Mouse (Mus musculus) adrenal gland, postnatal 10 days (tissue): ENCODE results near the gene Acrbp. TPM values are rescaled to one million over a fixed set of nuclear protein-coding genes. Genes with fewer than 3 reads are reported as not detected.

ENCODE experiments used
- DNase-seq: peaks from one replicate; pipeline ENCODE4 v3.0.0; 2021; ENCODE audit warnings: mixed read lengths
- microRNA-seq: library from miRNA; unstranded; fragments of <30 nt; microRNA quantifications from one replicate; pipeline ENCODE4 v1.2.0, GENCODE M21; 2021
- total RNA-seq, 2 experiments: library from RNA; stranded (reverse); gene quantifications; 2 replicates each; pipeline ENCODE4 v1.2.3; 2021

Gene Acrbp
- total RNA-seq, 2 experiments from 2014 or later = 4.6 to 7.5 TPM

GRCm38 (mm10) chr6:125099421-125099971 lies 50.0 kb downstream of the Acrbp start:
- peak; percentile 66 for DNase-seq

- DNase-seq = no peak
These were observed 52.0 kb downstream of the Acrbp start for GRCm38 (mm10) chr6:125101444-125101843.

- no peak for DNase-seq
These were observed 54.7 kb downstream of the Acrbp start for GRCm38 (mm10) chr6:125104223-125104622.

- no peak for DNase-seq
These were observed 58.2 kb downstream of the Acrbp start for GRCm38 (mm10) chr6:125107705-125108104.

- DNase-seq = no peak
These were observed 59.9 kb downstream of the Acrbp start for GRCm38 (mm10) chr6:125109371-125109770.

- peak; percentile 59 for DNase-seq
These were observed 61.4 kb downstream of the Acrbp start for GRCm38 (mm10) chr6:125110927-125111326.

- DNase-seq = no peak
These were observed 63.1 kb downstream of the Acrbp start for GRCm38 (mm10) chr6:125112553-125112952.

Small RNAs within 50 kb of the gene (microRNA-seq; reads per million reads assigned to microRNA genes)
- gene Mir7045 = 1.8 reads per million

Other genes with a start within 250 kb of the Acrbp start
- 10 to 100 TPM; 11.7 to 15.2 TPM for gene Spsb2, start 241.0 kb upstream of the Acrbp start, total RNA-seq
- 100 to 1,000 TPM; 504 to 601 TPM for gene Tpi1, start 235.4 kb upstream of the Acrbp start, total RNA-seq
- gene Usp5, start 220.2 kb upstream of the Acrbp start, total RNA-seq = 100 to 1,000 TPM in 1 of 2 experiments, 10 to 100 TPM in 1; 89.2 to 111 TPM
- 10 to 100 TPM; 26.3 to 28.8 TPM for gene Cdca3, start 220.1 kb upstream of the Acrbp start, total RNA-seq
- 1 to 10 TPM; 7.5 to 9.7 TPM for gene Gnb3, start 209.4 kb upstream of the Acrbp start, total RNA-seq
- 10 to 100 TPM; 26.6 to 29.6 TPM for gene P3h3, start 191.9 kb upstream of the Acrbp start, total RNA-seq
- 1 to 10 TPM; 3.5 to 5.2 TPM for gene Gpr162, start 185.7 kb upstream of the Acrbp start, total RNA-seq
- gene Cd4, start 161.5 kb upstream of the Acrbp start, total RNA-seq = 1 to 10 TPM; 3.8 to 4.0 TPM
- 1 to 10 TPM; 1.4 to 1.8 TPM for gene Lag3, start 138.0 kb upstream of the Acrbp start, total RNA-seq
- 100 to 1,000 TPM; 824 to 887 TPM for gene Ptms, start 129.6 kb upstream of the Acrbp start, total RNA-seq
- gene Mlf2, start 118.3 kb upstream of the Acrbp start, total RNA-seq = 100 to 1,000 TPM; 271 to 288 TPM
- gene Cops7a, start 84.2 kb upstream of the Acrbp start, total RNA-seq = 100 to 1,000 TPM; 122 to 129 TPM
- gene Pianp, start 53.0 kb upstream of the Acrbp start, total RNA-seq = 1 to 10 TPM; 3.8 to 5.6 TPM
- 10 to 100 TPM; 43.3 to 52.6 TPM for gene Zfp384, start 40.5 kb upstream of the Acrbp start, total RNA-seq
- 10 to 100 TPM; 72.5 to 83.1 TPM for gene Ing4, start 9.9 kb upstream of the Acrbp start, total RNA-seq
- gene Lpar5, start 18.2 kb downstream of the Acrbp start, total RNA-seq = 1 to 10 TPM in 1 of 2 experiments, under 1 TPM in 1; 0.90 to 1.4 TPM
- gene Chd4, start 46.3 kb downstream of the Acrbp start, total RNA-seq = 100 to 1,000 TPM; 156 to 198 TPM
- gene Nop2, start 82.2 kb downstream of the Acrbp start, total RNA-seq = 10 to 100 TPM; 36.7 to 42.2 TPM
- 10 to 100 TPM; 16.7 to 30.1 TPM for gene Iffo1, start 95.6 kb downstream of the Acrbp start, total RNA-seq
- 1,000 to 10,000 TPM; 1,844 to 1,863 TPM for gene Gapdh, start 116.8 kb downstream of the Acrbp start, total RNA-seq
- gene Ncapd2, start 142.0 kb downstream of the Acrbp start, total RNA-seq = 10 to 100 TPM; 46.9 to 62.7 TPM
- gene Mrpl51, start 142.1 kb downstream of the Acrbp start, total RNA-seq = 100 to 1,000 TPM; 250 to 274 TPM
- 10 to 100 TPM; 16.4 to 32.8 TPM for gene Vamp1, start 165.9 kb downstream of the Acrbp start, total RNA-seq
- gene Tapbpl, start 182.2 kb downstream of the Acrbp start, total RNA-seq = 10 to 100 TPM; 13.0 to 13.4 TPM
- gene Cd27, start 187.3 kb downstream of the Acrbp start, total RNA-seq = 1 to 10 TPM; 1.9 to 2.2 TPM
- gene Tuba3a, start 236.4 kb downstream of the Acrbp start, total RNA-seq = not detected